Mouse (Mus musculus) neural tube, embryonic 14.5 days (tissue): ENCODE measurements at regions not wholly inside any gene's neighbourhood (a gene's known extent, or its start where the extent isn't known, plus 50 kb on each side); places are given as distances from the start of the nearest gene placed in this dataset.

Experiments
- ATAC-seq: fragments of 200-750 bp; cut with Nextera tagmentation; 2 replicates; pipeline ENCODE4 v1.8.0; 2017; ENCODE audit warnings: low read depth, mild to moderate bottlenecking, moderate TSS enrichment, moderate library complexity
- H3K27ac ChIP-seq: fragments of 300-500 bp; sonication (generic); 2 replicates; pipeline ENCODE4 v1.5.1; 2014; ENCODE audit warnings: low read depth, mild to moderate bottlenecking, control low read depth, low read length, moderate library complexity, mixed read lengths
- H3K27me3 ChIP-seq: fragments of 300-500 bp; sonication (generic); 2 replicates; pipeline ENCODE4 v1.6.1; 2014; ENCODE audit warnings: low read length; ENCODE audit not compliant: control insufficient read depth, insufficient read depth
- H3K36me3 ChIP-seq: fragments of 300-500 bp; sonication (generic); 2 replicates; pipeline ENCODE4 v1.6.1; 2014; ENCODE audit warnings: low read length, mixed read lengths; ENCODE audit not compliant: control insufficient read depth, insufficient read depth
- H3K4me1 ChIP-seq: fragments of 300-500 bp; sonication (generic); 2 replicates; pipeline ENCODE4 v1.6.1; 2014; ENCODE audit warnings: low read length; ENCODE audit not compliant: control insufficient read depth, insufficient read depth
- H3K4me2 ChIP-seq: fragments of 300-500 bp; sonication (generic); 2 replicates; pipeline ENCODE4 v1.6.1; 2014; ENCODE audit warnings: mild to moderate bottlenecking, low read depth, low read length, control low read depth
- H3K4me3 ChIP-seq: fragments of 300-500 bp; sonication (generic); 2 replicates; pipeline ENCODE4 v1.5.1; 2014; ENCODE audit warnings: low read depth, low read length, control low read depth, mixed read lengths
- H3K9ac ChIP-seq: fragments of 300-500 bp; sonication (generic); replicated peaks from 2 replicates; pipeline ENCODE4 v1.6.1; 2014; ENCODE audit warnings: low read depth, mild to moderate bottlenecking, control low read depth, low read length, mixed read lengths
- H3K9me3 ChIP-seq: fragments of 300-500 bp; sonication (generic); 2 replicates; pipeline ENCODE4 v1.6.1; 2016; ENCODE audit warnings: low read length; ENCODE audit not compliant: control insufficient read depth
- WGBS: fragments of 180-500 bp; shearing (Covaris S2); extraction: QIAGEN DNeasy Blood & Tissue Kit; methylation state at CpG from one replicate; pipeline ENCODE4 v1.1.7; 2014; 5-methylcytosine and 5-hydroxymethylcytosine counted together

- WGBS: 40% methylated on average over 8 of the region's 8 CpGs
- H3K9ac ChIP-seq: no peak overlapping the region
- H3K4me3 ChIP-seq: no peak overlapping the region
- ATAC-seq: peak; percentile 71; the same call in 1 of the 2 replicates
- no peaks in the 10 kb centered on the region for H3K27me3 ChIP-seq
- H3K27ac ChIP-seq: no peak overlapping the region
- no peaks in the 10 kb centered on the region for H3K4me1 ChIP-seq
- no peaks in the 10 kb centered on the region for H3K9me3 ChIP-seq
- H3K4me2 ChIP-seq: no peak overlapping the region
- H3K36me3 ChIP-seq: no peaks in the 10 kb centered on the region
Observed at GRCm38 (mm10) chr4:91180241-91181096, 220.1 kb downstream of the Elavl2 start.

DNA sequence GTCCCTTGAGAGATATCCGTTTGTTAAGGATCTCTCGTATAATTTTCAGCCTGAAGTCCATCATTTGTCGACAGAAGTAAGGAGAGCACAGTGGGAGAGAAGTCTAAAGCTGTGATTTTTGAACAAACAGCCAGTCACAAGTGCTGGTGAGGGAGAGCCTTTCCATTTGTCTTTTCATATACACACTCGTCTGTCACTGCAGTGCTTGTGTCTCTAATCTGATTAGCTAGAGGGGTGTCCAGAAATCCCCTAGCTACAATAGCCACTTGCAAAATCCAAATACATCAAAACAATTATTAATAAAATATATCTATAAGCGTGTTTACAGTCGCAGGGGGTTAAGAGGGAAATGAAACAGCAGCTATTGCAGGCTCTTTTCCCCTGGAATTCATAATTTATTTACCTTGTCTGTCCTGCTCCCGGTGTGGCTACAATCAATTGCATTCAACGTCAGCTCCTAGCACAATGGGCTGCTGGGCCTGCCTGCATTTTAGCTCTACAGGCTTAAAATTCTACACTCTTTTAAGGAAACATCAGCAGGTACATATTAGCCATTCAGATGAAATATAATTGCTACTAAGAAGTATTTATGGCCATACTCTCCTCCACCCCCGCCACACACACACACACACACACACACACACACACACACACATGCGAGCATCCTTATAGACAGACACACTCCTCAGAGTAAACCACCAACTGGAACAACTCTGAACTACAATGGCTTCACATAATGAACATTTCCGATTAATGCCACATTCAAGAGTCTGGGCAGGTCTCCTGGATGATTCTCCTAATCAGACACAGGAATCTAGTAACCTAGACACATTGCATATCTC, 236.1 kb downstream of the Elavl2 start:
- Histone ChIP-seq H3K9me3 (no peaks in the 10 kb centered on the region), H3K27ac (no peak overlapping the region), H3K4me1 (no peaks in the 10 kb centered on the region), H3K27me3 (no peaks in the 10 kb centered on the region), H3K4me3 (no peak overlapping the region), H3K9ac (no peak overlapping the region), H3K36me3 (no peaks in the 10 kb centered on the region), H3K4me2 (no peak overlapping the region)
- peak; percentile 58 for ATAC-seq
- 58% methylated on average over 11 of the region's 11 CpGs for WGBS

- no peaks in the 10 kb centered on the region for H3K9me3 ChIP-seq
- 80% methylated on average over 7 of the region's 7 CpGs for WGBS
Observed at GRCm38 (mm10) chr4:91157047-91157446, 243.5 kb downstream of the Elavl2 start.

DNA sequence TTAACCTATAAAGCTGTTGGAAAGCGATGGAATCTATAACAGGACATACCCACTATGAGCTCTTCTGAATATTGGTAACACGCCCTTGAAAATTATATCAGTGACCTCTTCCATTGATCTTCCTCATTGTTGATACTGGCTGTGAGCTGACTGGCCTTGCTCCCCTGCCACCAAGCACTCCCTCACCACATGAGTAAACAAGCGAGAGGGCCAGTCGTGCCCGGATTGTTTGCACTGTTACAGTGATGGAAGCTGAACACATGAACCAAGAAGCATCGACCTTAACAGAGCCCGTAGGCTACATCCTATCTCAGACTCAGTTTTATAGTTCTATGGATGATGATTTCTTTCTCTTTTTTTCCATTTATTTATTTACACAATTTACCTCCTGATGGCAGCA, 255.9 kb downstream of the Elavl2 start:
- 76% methylated on average over 7 of the region's 7 CpGs for WGBS
- no peak for ATAC-seq
- no peak overlapping the region for H3K27ac ChIP-seq
- no peak overlapping the region for H3K4me3 ChIP-seq
- H3K9ac ChIP-seq: no peak overlapping the region
- no peaks in the 10 kb centered on the region for H3K4me1 ChIP-seq
- no peaks in the 10 kb centered on the region for H3K36me3 ChIP-seq
- no peaks in the 10 kb centered on the region for H3K9me3 ChIP-seq
- no peaks in the 10 kb centered on the region for H3K27me3 ChIP-seq
- no peak overlapping the region for H3K4me2 ChIP-seq

More at GRCm38 (mm10) chr4:91157047-91157446, 243.5 kb downstream of the Elavl2 start:
- H3K9ac ChIP-seq: no peak overlapping the region
- no peaks in the 10 kb centered on the region for H3K4me1 ChIP-seq
- no peak overlapping the region for H3K4me3 ChIP-seq
- ATAC-seq: no peak
- no peaks in the 10 kb centered on the region for H3K36me3 ChIP-seq
- no peak overlapping the region for H3K4me2 ChIP-seq
- no peak overlapping the region for H3K27ac ChIP-seq
- H3K27me3 ChIP-seq: no peaks in the 10 kb centered on the region

DNA sequence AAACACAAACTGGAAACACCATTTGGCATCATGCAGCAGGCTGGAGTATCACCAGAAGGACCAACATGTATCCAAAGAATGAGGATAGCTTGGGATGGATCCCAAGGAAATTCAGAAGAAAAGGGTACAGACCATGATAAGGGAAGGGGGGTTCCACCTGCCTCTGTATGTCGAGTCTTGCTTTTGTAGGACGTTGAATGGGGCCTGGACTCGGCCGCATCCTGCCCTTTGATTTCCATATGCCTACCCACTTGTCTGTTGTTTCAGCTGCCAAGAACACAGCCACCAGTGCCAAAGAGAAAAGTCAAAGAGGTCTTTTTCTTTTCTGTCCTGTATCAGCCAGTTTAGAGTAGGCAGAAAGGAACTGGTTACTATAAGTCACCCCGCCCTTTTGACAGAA, 256.7 kb downstream of the Elavl2 start:
- H3K4me2 ChIP-seq: no peak overlapping the region
- no peak overlapping the region for H3K4me3 ChIP-seq
- no peaks in the 10 kb centered on the region for H3K4me1 ChIP-seq
- H3K27me3 ChIP-seq: no peaks in the 10 kb centered on the region
- H3K36me3 ChIP-seq: no peaks in the 10 kb centered on the region
- no peak overlapping the region for H3K27ac ChIP-seq
- no peak overlapping the region for H3K9ac ChIP-seq
- WGBS: 75% methylated on average over 5 of the region's 5 CpGs
- no peak for ATAC-seq
- no peaks in the 10 kb centered on the region for H3K9me3 ChIP-seq

DNA sequence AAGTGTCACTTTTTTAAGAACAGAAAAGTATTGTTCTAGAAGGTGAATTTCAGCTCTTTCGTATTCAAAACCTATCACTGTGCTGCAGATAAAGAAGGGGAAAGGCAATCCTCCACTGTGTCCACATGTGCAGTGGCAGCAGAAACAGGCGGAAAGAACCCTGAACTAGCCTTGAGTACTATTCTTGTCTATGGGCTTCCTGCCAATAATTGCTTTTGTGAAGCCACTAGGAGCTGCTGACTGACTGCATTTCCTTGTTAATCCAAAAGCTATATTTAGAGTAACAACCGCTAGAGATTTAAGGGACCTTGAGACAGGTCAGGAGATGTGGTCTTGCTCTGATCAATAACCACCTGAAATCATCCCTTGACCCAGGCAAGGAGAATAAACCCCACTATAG, 265.3 kb downstream of the Elavl2 start:
- Histone ChIP-seq H3K27ac (no peak overlapping the region), H3K4me3 (no peak overlapping the region), H3K4me1 (no peaks in the 10 kb centered on the region), H3K9me3 (no peaks in the 10 kb centered on the region), H3K4me2 (no peak overlapping the region), H3K36me3 (no peaks in the 10 kb centered on the region), H3K9ac (no peak overlapping the region), H3K27me3 (no peaks in the 10 kb centered on the region)
- no peak for ATAC-seq
- WGBS: 83% methylated on average over 3 of the region's 3 CpGs

- H3K9me3 ChIP-seq: no peaks in the 10 kb centered on the region
- H3K27ac ChIP-seq: no peak overlapping the region
- H3K4me1 ChIP-seq: no peaks in the 10 kb centered on the region
- no peaks in the 10 kb centered on the region for H3K27me3 ChIP-seq
- H3K36me3 ChIP-seq: no peaks in the 10 kb centered on the region
- H3K4me2 ChIP-seq: no peak overlapping the region
- H3K9ac ChIP-seq: no peak overlapping the region
- WGBS: 84% methylated on average over 7 of the region's 7 CpGs
- H3K4me3 ChIP-seq: no peak overlapping the region
- ATAC-seq: peak; percentile 54; the same call in 1 of the 2 replicates
Observed at GRCm38 (mm10) chr4:91132266-91132665, 268.3 kb downstream of the Elavl2 start.

DNA sequence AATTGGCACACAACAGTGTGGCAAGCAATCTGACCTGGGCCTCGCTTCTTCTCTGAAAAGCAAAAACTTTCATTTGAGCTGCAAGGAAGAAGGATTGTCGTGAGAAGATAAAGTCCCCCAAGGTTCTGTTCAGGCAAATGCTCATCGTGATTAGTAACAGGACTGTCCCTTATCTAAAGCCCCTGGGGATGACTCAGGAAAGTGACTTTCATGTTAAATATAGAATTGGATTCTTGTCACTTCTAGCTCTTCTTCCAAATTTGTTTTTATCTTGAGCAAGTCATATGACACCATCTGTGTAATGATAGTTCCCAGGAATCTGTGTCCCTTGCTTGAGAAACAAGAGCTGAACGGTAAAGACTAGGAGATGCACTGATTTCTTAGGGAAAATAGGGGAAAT, 280.3 kb downstream of the Elavl2 start:
- 89% methylated on average over 4 of the region's 4 CpGs for WGBS
- Histone ChIP-seq H3K4me3 (no peak overlapping the region), H3K9ac (no peak overlapping the region), H3K4me1 (no peaks in the 10 kb centered on the region), H3K27me3 (no peaks in the 10 kb centered on the region), H3K9me3 (no peaks in the 10 kb centered on the region), H3K27ac (no peak overlapping the region), H3K36me3 (no peaks in the 10 kb centered on the region), H3K4me2 (no peak overlapping the region)
- ATAC-seq: no peak
